Mouse (Mus musculus): ENCODE measurements around the gene Fbln1. TPM values are rescaled to one million over a fixed set of nuclear protein-coding genes. Genes with fewer than 3 reads are reported as not detected.
"Not testable (repeated sequence)": the region's sequence is repeated elsewhere in the genome, so short reads cannot be mapped to it uniquely, and the experiment has no call there.

Gene Fbln1
- polyA plus RNA-seq, 1 experiment from 2014 or later, result 115 TPM

DNA sequence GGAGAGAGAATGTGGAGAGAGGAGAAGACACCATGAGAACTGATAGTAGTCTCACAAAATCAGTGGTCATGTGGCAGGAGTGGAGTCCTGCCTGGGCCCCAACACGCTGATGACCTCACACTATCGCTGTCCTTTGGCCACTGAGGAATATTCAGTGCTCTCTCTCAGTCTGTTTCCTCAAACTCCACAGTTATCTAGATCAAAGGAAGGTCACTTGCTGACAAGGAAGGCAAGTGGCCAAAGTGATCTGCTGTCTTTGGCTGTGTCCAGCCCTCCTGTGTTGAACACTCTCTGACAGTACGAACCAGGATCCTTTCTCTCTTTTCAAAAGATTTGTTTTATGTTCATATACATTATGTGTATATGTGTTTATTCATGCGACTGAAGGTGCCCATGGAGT is 117.5 kb downstream of the Fbln1 start:
- H3K9me3 ChIP-seq (ENCODE audit: control insufficient read depth, low read length), result no peaks in the 10 kb centered on the region
- no peaks in the 10 kb centered on the region for H3K27me3 ChIP-seq (ENCODE audit: control insufficient read depth, insufficient read depth, low read length)
- no peaks in the 10 kb centered on the region for H3K36me3 ChIP-seq (ENCODE audit: control insufficient read depth, insufficient read depth, low read length)
- no peak overlapping the region for H3K9ac ChIP-seq (ENCODE audit: low read length)
- H3K4me2 ChIP-seq (ENCODE audit: low read depth), result no peak overlapping the region
- H3K27ac ChIP-seq (ENCODE audit: low read depth, low read length), result no peak overlapping the region
- DNase-seq (ENCODE audit: low spot score), result no peak
- no peak for ATAC-seq (ENCODE audit: insufficient read depth, low FRiP score, low TSS enrichment)
- H3K4me1 ChIP-seq (ENCODE audit: control insufficient read depth, insufficient read depth, low read length), result no peaks in the 10 kb centered on the region
- H3K4me3 ChIP-seq (ENCODE audit: low read depth, low read length), result no peak overlapping the region
- 90% methylated on average over 4 of the region's 4 CpGs for WGBS

GRCm38 (mm10) chr15:85324426-85324825 is 118.7 kb downstream of the Fbln1 start:
- Histone ChIP-seq H3K27ac (ENCODE audit: low read depth, low read length) (no peak overlapping the region), H3K36me3 (ENCODE audit: control insufficient read depth, insufficient read depth, low read length) (no peaks in the 10 kb centered on the region), H3K9me3 (ENCODE audit: control insufficient read depth, low read length) (no peaks in the 10 kb centered on the region), H3K4me2 (ENCODE audit: low read depth) (no peak overlapping the region), H3K9ac (ENCODE audit: low read length) (no peak overlapping the region), H3K27me3 (ENCODE audit: control insufficient read depth, insufficient read depth, low read length) (no peaks in the 10 kb centered on the region), H3K4me3 (ENCODE audit: low read depth, low read length) (no peak overlapping the region), H3K4me1 (ENCODE audit: control insufficient read depth, insufficient read depth, low read length) (no peaks in the 10 kb centered on the region)
- no peak for ATAC-seq (ENCODE audit: insufficient read depth, low FRiP score, low TSS enrichment)
- no peak for DNase-seq (ENCODE audit: low spot score)
- WGBS, result 92% methylated on average over 1 of the region's 1 CpGs

DNA sequence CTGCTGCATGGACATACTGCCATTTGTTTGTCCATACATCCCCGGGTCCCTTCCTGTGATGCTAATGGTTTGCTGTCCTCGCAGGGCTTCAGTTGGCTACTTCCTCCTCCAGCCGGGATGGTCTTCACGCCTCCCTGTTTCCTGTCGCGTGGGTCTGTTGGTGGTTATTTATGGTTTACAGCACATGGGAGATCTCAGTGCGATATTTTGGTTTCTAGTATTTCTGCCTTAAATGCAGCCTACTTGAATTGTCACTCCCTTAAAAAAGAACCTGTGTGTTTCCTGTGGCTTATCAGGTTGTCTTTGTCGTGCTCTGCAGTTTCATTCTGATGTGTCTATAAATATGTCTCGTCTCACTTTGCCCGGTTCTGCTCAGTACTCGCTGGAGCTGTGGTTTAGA is 122.1 kb downstream of the Fbln1 start:
- WGBS, result 70% methylated on average over 11 of the region's 11 CpGs
- Histone ChIP-seq H3K9ac (ENCODE audit: low read length) (no peak overlapping the region), H3K4me2 (ENCODE audit: low read depth) (no peak overlapping the region), H3K9me3 (ENCODE audit: control insufficient read depth, low read length) (no peaks in the 10 kb centered on the region), H3K4me1 (ENCODE audit: control insufficient read depth, insufficient read depth, low read length) (no peaks in the 10 kb centered on the region), H3K27ac (ENCODE audit: low read depth, low read length) (no peak overlapping the region), H3K4me3 (ENCODE audit: low read depth, low read length) (no peak overlapping the region), H3K36me3 (ENCODE audit: control insufficient read depth, insufficient read depth, low read length) (no peaks in the 10 kb centered on the region), H3K27me3 (ENCODE audit: control insufficient read depth, insufficient read depth, low read length) (no peaks in the 10 kb centered on the region)
- ATAC-seq (ENCODE audit: insufficient read depth, low FRiP score, low TSS enrichment) (no peak), DNase-seq (ENCODE audit: low spot score) (no peak)

DNA sequence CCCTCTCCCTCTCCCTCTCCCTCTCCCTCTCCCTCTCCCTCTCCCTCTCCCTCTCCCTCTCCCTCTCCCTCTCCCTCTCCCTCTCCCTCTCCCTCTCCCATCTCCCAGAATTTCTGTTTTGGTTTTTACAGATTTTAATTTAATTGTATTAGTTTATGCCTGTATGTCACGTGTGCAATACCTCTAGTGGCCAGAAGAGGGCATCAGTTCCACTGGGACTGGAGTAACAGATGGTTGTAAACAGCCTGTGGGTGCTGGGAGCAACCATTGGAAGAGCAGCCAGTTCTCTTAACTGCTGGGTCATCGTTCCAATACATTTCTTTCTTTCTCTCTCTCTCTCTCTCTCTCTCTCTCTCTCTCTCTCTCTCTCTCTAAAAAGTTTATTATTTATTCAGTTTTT is 122.7 kb downstream of the Fbln1 start:
- not testable (repeated sequence) for ATAC-seq (ENCODE audit: insufficient read depth, low FRiP score, low TSS enrichment); H3K27ac ChIP-seq (ENCODE audit: low read depth, low read length); H3K4me1 ChIP-seq (ENCODE audit: control insufficient read depth, insufficient read depth, low read length); H3K36me3 ChIP-seq (ENCODE audit: control insufficient read depth, insufficient read depth, low read length); H3K4me2 ChIP-seq (ENCODE audit: low read depth); H3K9me3 ChIP-seq (ENCODE audit: control insufficient read depth, low read length); H3K9ac ChIP-seq (ENCODE audit: low read length); H3K4me3 ChIP-seq (ENCODE audit: low read depth, low read length); DNase-seq (ENCODE audit: low spot score); H3K27me3 ChIP-seq (ENCODE audit: control insufficient read depth, insufficient read depth, low read length)
- WGBS, result 81% methylated on average over 2 of the region's 2 CpGs

DNA sequence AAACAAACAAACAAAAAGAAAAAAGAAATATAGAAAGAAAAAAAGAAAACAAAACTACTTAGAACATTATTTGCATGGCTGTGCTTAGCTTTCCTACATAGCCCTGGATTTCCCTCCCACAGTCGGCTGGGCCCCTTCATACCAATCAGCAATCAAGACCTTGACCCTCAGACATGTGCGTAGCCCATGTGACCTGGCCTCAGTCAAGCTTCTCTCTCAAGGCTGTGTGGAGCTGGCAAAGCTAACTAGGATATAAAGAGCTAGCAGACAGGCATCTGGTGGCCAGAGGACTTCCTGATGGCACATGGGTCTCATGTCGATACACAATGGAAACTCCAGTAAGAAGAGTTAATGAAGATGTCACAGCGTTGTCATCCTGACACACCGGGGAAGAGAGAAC is 123.3 kb downstream of the Fbln1 start:
- Histone ChIP-seq H3K27me3 (ENCODE audit: control insufficient read depth, insufficient read depth, low read length) (no peaks in the 10 kb centered on the region), H3K9ac (ENCODE audit: low read length) (no peak overlapping the region), H3K4me3 (ENCODE audit: low read depth, low read length) (no peak overlapping the region), H3K9me3 (ENCODE audit: control insufficient read depth, low read length) (no peaks in the 10 kb centered on the region), H3K4me2 (ENCODE audit: low read depth) (no peak overlapping the region), H3K36me3 (ENCODE audit: control insufficient read depth, insufficient read depth, low read length) (no peaks in the 10 kb centered on the region), H3K27ac (ENCODE audit: low read depth, low read length) (no peak overlapping the region), H3K4me1 (ENCODE audit: control insufficient read depth, insufficient read depth, low read length) (no peaks in the 10 kb centered on the region)
- DNase-seq (ENCODE audit: low spot score), result no peak
- WGBS, result 94% methylated on average over 5 of the region's 5 CpGs
- ATAC-seq (ENCODE audit: insufficient read depth, low FRiP score, low TSS enrichment), result no peak

DNA sequence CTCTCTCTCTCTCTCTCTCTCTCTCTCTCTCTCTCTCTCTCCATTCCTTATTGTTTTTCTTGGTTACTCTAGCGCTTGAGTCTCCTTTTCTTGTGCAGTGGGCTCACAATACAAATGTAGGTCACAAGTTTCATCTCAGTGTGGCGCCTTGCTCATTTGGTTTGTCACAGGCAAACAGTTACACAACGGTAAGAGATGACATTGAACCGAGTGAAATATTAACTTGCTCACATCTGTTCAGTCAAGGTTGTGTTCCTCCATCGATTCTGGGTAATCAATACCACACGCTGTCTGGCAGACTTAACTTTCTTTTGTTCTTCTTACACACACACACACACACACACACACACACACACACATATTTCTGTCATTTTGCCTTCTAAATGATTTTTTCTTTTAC is 124.3 kb downstream of the Fbln1 start:
- Histone ChIP-seq H3K9ac (ENCODE audit: low read length) (no peak overlapping the region), H3K4me2 (ENCODE audit: low read depth) (no peak overlapping the region), H3K9me3 (ENCODE audit: control insufficient read depth, low read length) (no peaks in the 10 kb centered on the region), H3K36me3 (ENCODE audit: control insufficient read depth, insufficient read depth, low read length) (no peaks in the 10 kb centered on the region), H3K4me1 (ENCODE audit: control insufficient read depth, insufficient read depth, low read length) (no peaks in the 10 kb centered on the region), H3K27me3 (ENCODE audit: control insufficient read depth, insufficient read depth, low read length) (no peaks in the 10 kb centered on the region), H3K27ac (ENCODE audit: low read depth, low read length) (no peak overlapping the region), H3K4me3 (ENCODE audit: low read depth, low read length) (no peak overlapping the region)
- DNase-seq (ENCODE audit: low spot score), result no peak
- WGBS, result 92% methylated on average over 6 of the region's 6 CpGs
- no peak for ATAC-seq (ENCODE audit: insufficient read depth, low FRiP score, low TSS enrichment)

GRCm38 (mm10) chr15:85333511-85333910 is 127.8 kb downstream of the Fbln1 start:
- not testable (repeated sequence) for ATAC-seq (ENCODE audit: insufficient read depth, low FRiP score, low TSS enrichment); H3K4me2 ChIP-seq (ENCODE audit: low read depth); H3K36me3 ChIP-seq (ENCODE audit: control insufficient read depth, insufficient read depth, low read length); H3K27me3 ChIP-seq (ENCODE audit: control insufficient read depth, insufficient read depth, low read length); H3K9ac ChIP-seq (ENCODE audit: low read length); H3K4me3 ChIP-seq (ENCODE audit: low read depth, low read length); DNase-seq (ENCODE audit: low spot score); H3K9me3 ChIP-seq (ENCODE audit: control insufficient read depth, low read length); H3K27ac ChIP-seq (ENCODE audit: low read depth, low read length); H3K4me1 ChIP-seq (ENCODE audit: control insufficient read depth, insufficient read depth, low read length)
- 90% methylated on average over 6 of the region's 6 CpGs for WGBS

DNA sequence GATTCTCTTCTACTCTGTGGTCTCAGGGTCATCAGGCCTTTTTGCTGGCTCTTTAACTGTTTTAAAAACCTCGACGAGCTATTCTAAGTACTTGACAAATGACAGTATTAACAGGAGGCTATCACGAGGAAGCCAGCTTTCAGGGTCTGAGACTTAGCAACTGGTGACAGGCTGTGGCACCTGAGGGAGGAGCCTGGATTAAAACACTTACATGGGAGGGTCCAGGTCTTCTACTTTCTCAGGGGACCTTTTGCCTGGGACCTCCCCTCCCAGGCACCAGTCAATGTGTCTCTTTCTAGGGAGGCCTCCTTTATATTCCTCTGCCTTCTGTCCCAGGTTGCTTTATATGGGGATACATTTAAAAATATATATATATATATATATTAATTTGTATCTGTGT is 128.5 kb downstream of the Fbln1 start:
- H3K9me3 ChIP-seq (ENCODE audit: control insufficient read depth, low read length), result no peaks in the 10 kb centered on the region
- peaks cover 9% of the 10 kb centered on the region; the same call in 1 of the 2 replicates for H3K4me1 ChIP-seq (ENCODE audit: control insufficient read depth, insufficient read depth, low read length)
- WGBS, result 60% methylated on average over 3 of the region's 3 CpGs
- H3K4me2 ChIP-seq (ENCODE audit: low read depth), result no peak overlapping the region
- DNase-seq (ENCODE audit: low spot score) (no peak), ATAC-seq (ENCODE audit: insufficient read depth, low FRiP score, low TSS enrichment) (no peak)
- H3K4me3 ChIP-seq (ENCODE audit: low read depth, low read length), result no peak overlapping the region
- H3K9ac ChIP-seq (ENCODE audit: low read length), result no peak overlapping the region
- H3K27me3 ChIP-seq (ENCODE audit: control insufficient read depth, insufficient read depth, low read length), result no peaks in the 10 kb centered on the region
- H3K27ac ChIP-seq (ENCODE audit: low read depth, low read length), result no peak overlapping the region
- no peaks in the 10 kb centered on the region for H3K36me3 ChIP-seq (ENCODE audit: control insufficient read depth, insufficient read depth, low read length)

DNA sequence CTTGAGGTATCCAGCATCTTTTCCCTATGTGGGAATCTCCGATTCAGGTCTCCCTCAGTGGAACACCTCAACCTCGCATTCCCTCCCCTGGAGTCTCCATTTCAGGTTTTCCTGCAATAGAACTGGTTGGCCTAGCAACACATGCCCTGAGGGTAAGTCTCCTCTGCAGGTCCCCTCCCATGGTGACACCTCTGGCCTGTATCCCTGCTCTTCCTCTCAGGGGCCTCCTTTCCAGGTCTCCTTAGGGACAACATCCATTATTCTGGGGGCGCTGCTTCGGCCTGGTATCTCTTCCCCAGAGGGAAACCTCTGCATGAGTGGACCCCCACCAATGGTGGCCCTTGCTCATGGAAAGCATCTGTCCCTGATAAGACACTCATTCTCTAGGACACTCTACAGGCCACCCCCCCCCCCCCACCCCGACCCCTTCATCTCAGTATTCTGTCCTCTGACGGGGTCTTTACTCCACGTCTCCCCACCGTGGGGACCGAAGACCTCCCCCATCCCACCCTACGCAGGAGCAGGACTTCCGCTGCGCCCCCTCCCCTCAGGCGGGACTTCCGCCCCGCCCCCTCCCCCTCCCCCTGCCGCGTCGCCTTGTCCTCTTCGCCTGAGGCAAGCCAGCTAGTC is 130.0 kb downstream of the Fbln1 start, which contains the start of gene Atxn10:
Gene Atxn10, plus strand, starts transcription at position 575 of the 630 bp plus-strand sequence.
- H3K36me3 ChIP-seq (ENCODE audit: control insufficient read depth, insufficient read depth, low read length), result no peaks in the 10 kb centered on the region
- no peaks in the 10 kb centered on the region for H3K9me3 ChIP-seq (ENCODE audit: control insufficient read depth, low read length)
- 10% methylated on average over 18 of the region's 19 CpGs for WGBS
- ATAC-seq (ENCODE audit: insufficient read depth, low FRiP score, low TSS enrichment), result peak; percentile 83; the same call in 1 of the 2 replicates
- peak within 1 kb of the TSS; percentile 66 for H3K4me3 ChIP-seq (ENCODE audit: low read depth, low read length)
- no peaks in the 10 kb centered on the region for H3K27me3 ChIP-seq (ENCODE audit: control insufficient read depth, insufficient read depth, low read length)
- DNase-seq (ENCODE audit: low spot score), result no peak
- peak within 1 kb of the TSS; percentile 79 for H3K9ac ChIP-seq (ENCODE audit: low read length)
- peaks cover 9% of the 10 kb centered on the region; the same call in 1 of the 2 replicates for H3K4me1 ChIP-seq (ENCODE audit: control insufficient read depth, insufficient read depth, low read length)
- H3K4me2 ChIP-seq (ENCODE audit: low read depth), result peak within 1 kb of the TSS; percentile 88
- peak within 1 kb of the TSS; percentile 83 for H3K27ac ChIP-seq (ENCODE audit: low read depth, low read length)

Data from neural tube, embryonic 11.5 days (tissue).